Mouse (Mus musculus): ENCODE data around the gene Rbpj. TPM values are rescaled to one million over a fixed set of nuclear protein-coding genes. Genes with fewer than 3 reads are reported as not detected.

The Rbpj gene
- total and polyA plus RNA-seq, 3 experiments, result 40.5 to 62.8 (median 61.3) TPM

DNA sequence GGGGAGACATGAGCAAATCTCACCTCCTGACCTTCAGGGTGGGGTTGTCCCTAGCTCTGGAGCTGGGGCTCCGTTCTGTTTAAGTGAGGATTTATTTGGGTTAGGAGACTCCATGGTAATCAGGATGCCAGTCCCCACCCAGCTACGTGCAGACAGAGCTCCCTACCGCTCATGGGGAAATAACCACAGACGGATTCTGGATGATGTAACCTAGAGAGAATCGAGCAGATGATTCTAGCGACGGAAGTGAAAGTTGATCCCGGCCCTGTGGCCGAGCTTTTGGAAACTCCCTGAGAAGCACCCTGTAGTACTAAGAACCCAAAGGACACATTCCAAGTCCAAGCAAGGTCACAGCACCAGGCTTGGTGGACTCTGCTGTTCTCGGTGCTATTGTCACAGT is 43.5 kb downstream of the Rbpj start (continued):
- TF ChIP-seq POLR2AphosphoS2 (IDR thresholded peaks at IDR 0.05; ENCODE audit: low read depth, low read length) (no peak), JUND (conservative IDR thresholded peaks at IDR 0.05; ENCODE audit: low read depth, low read length) (0 out of 2 replicates have a peak, but pooled peaks have one; percentile 35), SIN3A (IDR thresholded peaks at IDR 0.05; ENCODE audit: low read length) (peak; percentile 85; the same call in 1 of the 2 replicates), EP300 (IDR thresholded peaks at IDR 0.05; ENCODE audit: low read length) (peak; percentile 95), CTCF (conservative IDR thresholded peaks at IDR 0.05 in 1 of 2, IDR thresholded peaks at IDR 0.05 in 1 of 2; ENCODE audit: low read depth in 2 of 2, low read length in 2 of 2) (no peak), USF2 (conservative IDR thresholded peaks at IDR 0.05; ENCODE audit: low read depth, low read length) (no peak), ZC3H11A (IDR thresholded peaks at IDR 0.05; ENCODE audit: low read depth, low read length) (no peak), MAFK (IDR thresholded peaks at IDR 0.05; ENCODE audit: insufficient replicate concordance, low read length) (0 out of 2 replicates have a peak, but pooled peaks have one; percentile 51), NRF1 (IDR thresholded peaks at IDR 0.05; ENCODE audit: low read depth, low read length) (no peak), MAX (IDR thresholded peaks at IDR 0.05; ENCODE audit: low read length) (peak; percentile 71; the same call in 1 of the 2 replicates), MYC (IDR thresholded peaks at IDR 0.05; ENCODE audit: low read depth, low read length) (peak; percentile 24; the same call in 1 of the 2 replicates), MAZ (IDR thresholded peaks at IDR 0.05; ENCODE audit: low read depth, low read length) (peak; percentile 40), ELF1 (IDR thresholded peaks at IDR 0.05; ENCODE audit: low read depth, low read length) (no peak; the same call in 1 of the 2 replicates), MXI1 (IDR thresholded peaks at IDR 0.05; ENCODE audit: low read depth, low read length) (peak; percentile 60; the same call in 1 of the 2 replicates), ETS1 (conservative IDR thresholded peaks at IDR 0.05; ENCODE audit: low read depth, low read length) (peak; percentile 98)

DNA sequence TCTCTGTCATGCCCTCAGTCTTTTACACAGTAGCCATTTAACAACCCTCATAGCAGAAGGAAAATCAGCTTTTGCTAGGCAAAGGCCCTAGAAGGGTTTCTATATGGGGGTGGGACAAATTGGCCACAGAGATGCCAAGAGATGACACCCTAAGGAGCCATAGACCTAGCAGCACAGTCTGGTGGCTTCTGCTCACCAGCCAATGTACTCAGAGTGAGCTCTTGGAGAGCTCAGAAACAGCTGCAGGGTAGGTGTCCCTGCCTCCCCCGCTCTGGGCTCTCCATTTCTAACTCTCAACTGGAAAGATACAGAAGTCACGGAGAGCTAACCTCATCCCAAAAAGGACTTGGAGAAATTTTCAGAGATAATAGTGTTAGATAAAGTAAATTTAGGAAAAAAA is 44.0 kb downstream of the Rbpj start:
- TF ChIP-seq BHLHE40 (IDR thresholded peaks at IDR 0.05; ENCODE audit: low read depth, low read length) (no peak), MAZ (IDR thresholded peaks at IDR 0.05; ENCODE audit: low read depth, low read length) (no peak), UBTF (IDR thresholded peaks at IDR 0.05; ENCODE audit: low read depth, low read length) (no peak), ZC3H11A (IDR thresholded peaks at IDR 0.05; ENCODE audit: low read depth, low read length) (no peak), ZMIZ1 (IDR thresholded peaks at IDR 0.05; ENCODE audit: low read depth, low read length) (no peak), TBP (conservative IDR thresholded peaks at IDR 0.05; ENCODE audit: low read depth, low read length) (no peak), MAX (IDR thresholded peaks at IDR 0.05; ENCODE audit: low read length) (no peak), NELFE (IDR thresholded peaks at IDR 0.05; ENCODE audit: low read depth, low read length) (no peak), POLR2A (IDR thresholded peaks at IDR 0.05; ENCODE audit: low read depth, low read length) (no peak), CHD1 (IDR thresholded peaks at IDR 0.05; ENCODE audit: low read depth, low read length) (no peak)
- DNase-seq (ENCODE audit: extremely low read depth), result peak; percentile 47
- Histone ChIP-seq H3K27ac (ENCODE audit: insufficient read depth, low read depth) (peak overlapping the region; percentile 90), H3K9me3 (replicated peaks; ENCODE audit: low read length) (no peaks in the 10 kb centered on the region), H3K4me1 (ENCODE audit: control insufficient read depth in 1 of 2, insufficient read depth in 2 of 2) (peaks cover 35 to 69% of the 10 kb centered on the region in 2 experiments), H3K36me3 (replicated peaks in 1 of 2; ENCODE audit: control insufficient read depth in 1 of 2, insufficient read depth in 1 of 2, low read length in 1 of 2) (no peaks in the 10 kb centered on the region), H3K9ac (ENCODE audit: insufficient read depth, low read depth) (peak overlapping the region; percentile 35), H3K4me3 (replicated peaks in 1 of 3; ENCODE audit: low read depth in 2 of 3, low read length in 2 of 3, poor library complexity in 1 of 3) (peak overlapping the region in 1 of 3 experiments; percentile 22), H3K4me2 (ENCODE audit: insufficient read depth, low read depth, poor library complexity, severe bottlenecking) (peak overlapping the region; percentile 61), H3K79me2 (replicated peaks; ENCODE audit: control insufficient read depth, extremely low read depth, insufficient read depth, poor library complexity, severe bottlenecking) (no peaks in the 10 kb centered on the region), H3K27me3 (replicated peaks) (no peaks in the 10 kb centered on the region)
- dilution Hi-C loops (cut with MboI; ENCODE audit: extremely low pct_ligation_motif_present, extremely low pct_unique_long_range_greater_than_20kb, low sequenced_read_pairs) (no loop called here), in situ Hi-C loops (cut with MboI; ENCODE audit: low pct_ligation_motif_present, low pct_unique_long_range_greater_than_20kb, low sequenced_read_pairs) (no loop called here)
